Mouse (Mus musculus) lung, postnatal 4 days (tissue): Measurements from ENCODE around the gene Zc3h12c.
A peak's percentile ranks its signal among the peaks of the same experiment; 100 is the strongest.

Experiments
- DNase-seq, 2 experiments: peaks; one replicate each; pipeline ENCODE4 v3.0.0; 2021

The Zc3h12c gene

DNA sequence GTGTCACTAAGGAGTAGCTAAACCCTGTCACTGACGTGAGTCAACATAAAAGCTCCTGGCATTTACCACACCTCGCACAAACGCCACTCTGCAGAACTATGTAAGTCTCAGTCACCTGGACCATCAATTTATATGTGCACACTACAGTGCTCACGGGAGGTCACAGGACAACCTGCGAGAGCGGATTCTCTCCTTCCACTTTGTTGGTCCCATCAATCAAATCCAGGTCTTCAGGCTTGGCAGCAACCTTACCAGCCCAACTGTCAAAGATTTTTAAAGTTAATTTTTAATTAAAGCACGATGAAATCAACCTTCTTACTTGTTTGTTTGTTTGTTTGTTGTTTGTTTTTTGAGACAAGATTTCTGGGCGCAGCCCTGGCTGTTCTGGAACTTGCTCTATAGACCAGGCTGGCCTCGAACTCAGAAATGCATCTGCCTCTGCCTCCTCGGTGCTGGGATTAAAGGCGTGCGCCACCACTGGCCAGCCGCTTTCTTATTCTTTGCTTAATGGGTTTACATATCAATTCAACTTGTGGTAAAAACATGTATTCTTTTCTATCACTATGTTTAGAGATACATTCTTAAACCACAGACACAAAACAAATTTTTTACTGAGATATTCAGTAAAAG is 3.2 kb downstream of the Zc3h12c start:
- DNase-seq, result no peak

GRCm38 (mm10) chr9:52160512-52160911 is 7.9 kb downstream of the Zc3h12c start:
- DNase-seq, result no peak

DNA sequence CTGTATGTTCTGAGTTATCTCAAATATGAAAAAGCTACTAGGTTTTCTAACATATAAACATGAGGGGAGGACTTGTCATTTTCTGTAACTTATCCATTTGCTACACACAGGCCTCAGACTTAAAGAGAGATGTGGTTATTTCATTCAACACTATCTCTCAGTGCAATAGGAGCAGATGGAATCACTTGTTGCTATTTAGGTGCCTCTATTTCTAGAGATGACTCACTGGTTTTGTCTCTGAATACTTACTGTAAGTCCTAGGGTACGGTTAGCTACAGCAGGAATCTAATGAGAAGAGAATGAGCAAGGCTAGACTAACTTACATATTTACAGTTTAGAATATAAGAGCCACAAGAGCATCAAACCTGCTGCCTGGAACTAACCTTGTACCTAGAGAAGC is 9.8 kb downstream of the Zc3h12c start:
- no peak for DNase-seq

DNA sequence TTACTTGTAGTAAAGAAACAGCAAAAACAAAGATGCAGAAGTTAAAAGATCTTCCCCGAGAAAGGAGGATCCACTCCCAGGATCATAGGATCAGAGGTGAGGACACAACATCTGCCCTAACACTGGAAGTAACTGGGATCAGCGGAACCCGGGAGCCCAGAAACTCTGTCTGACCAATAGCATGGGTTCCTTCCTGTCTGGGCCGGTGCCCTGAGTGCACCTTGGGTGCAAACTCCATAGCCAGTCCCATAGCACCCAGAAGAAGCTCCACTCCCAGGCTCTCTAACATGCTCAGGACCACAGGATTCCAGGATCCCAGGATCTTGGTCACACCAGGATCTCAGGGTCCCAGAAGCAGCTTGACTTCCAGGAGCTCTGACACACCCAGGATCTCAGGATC is 13.0 kb downstream of the Zc3h12c start:
- DNase-seq, result no peak

DNA sequence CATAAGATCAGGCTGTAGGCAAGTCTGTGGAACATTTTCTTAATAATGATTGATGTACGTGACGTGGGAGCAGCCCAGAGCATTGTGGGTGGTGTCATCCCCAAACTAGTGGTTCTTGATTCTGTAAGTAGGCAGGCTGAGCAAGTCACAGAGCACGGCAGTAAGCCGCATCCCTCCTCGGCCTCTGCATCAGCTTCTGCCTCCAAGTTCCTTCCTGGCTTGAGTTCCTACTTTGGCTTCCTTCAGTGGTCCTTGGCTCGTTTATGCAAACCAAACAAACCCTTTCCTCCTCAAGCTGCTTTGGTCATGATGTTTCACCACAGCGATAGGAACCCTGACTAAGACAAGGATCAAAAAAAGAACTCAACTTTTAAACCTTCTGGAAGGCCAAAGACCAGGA is 14.1 kb downstream of the Zc3h12c start:
- DNase-seq, result no peak

DNA sequence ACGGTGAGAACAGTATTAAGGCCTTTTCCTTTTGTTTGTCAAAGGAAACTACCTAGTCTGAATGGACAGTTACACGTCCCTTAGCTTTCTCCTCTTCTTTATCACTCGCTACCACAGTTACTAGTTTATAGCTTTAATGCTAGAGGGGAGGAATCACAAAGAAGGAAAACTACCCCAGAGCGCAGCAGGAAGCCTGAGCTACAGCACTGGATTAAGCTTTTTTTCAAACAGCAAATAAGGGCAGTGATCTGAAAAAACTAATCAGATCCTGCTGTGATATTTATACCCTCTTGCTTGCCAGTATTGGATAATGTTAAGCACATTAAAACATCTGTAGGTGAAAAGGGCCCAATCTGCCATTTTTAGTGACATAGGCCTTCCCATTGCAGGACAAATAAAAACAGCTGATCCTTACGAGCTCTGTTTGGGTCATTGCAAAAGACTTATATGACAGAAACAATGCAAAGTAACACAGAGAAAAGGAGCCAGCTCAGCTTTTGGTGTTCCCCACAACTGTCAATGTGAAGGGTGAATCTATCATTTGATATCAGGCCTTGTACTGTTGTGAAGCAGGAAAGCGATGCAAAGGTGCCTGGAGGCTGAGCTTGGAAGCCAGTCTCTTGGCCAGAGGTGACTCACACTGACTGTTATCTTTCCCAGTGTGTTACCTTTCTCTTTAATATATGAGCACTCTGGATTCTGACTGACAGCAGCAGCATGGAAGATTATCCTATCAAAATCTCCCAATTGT is 16.1 kb downstream of the Zc3h12c start:
- no peak for DNase-seq

- DNase-seq, result no peak
These were observed 18.6 kb downstream of the Zc3h12c start for GRCm38 (mm10) chr9:52149768-52150167.

- DNase-seq, result no peak
These were observed 19.1 kb downstream of the Zc3h12c start for GRCm38 (mm10) chr9:52149286-52149685.

GRCm38 (mm10) chr9:52148831-52149230 is 19.5 kb downstream of the Zc3h12c start:
- DNase-seq, result no peak

GRCm38 (mm10) chr9:52148311-52148710 is 20.1 kb downstream of the Zc3h12c start:
- no peak for DNase-seq

GRCm38 (mm10) chr9:52146241-52146640 is 22.1 kb downstream of the Zc3h12c start:
- DNase-seq, result no peak

- DNase-seq, result no peak
These were observed 35.6 kb downstream of the Zc3h12c start for GRCm38 (mm10) chr9:52132771-52133170.

DNA sequence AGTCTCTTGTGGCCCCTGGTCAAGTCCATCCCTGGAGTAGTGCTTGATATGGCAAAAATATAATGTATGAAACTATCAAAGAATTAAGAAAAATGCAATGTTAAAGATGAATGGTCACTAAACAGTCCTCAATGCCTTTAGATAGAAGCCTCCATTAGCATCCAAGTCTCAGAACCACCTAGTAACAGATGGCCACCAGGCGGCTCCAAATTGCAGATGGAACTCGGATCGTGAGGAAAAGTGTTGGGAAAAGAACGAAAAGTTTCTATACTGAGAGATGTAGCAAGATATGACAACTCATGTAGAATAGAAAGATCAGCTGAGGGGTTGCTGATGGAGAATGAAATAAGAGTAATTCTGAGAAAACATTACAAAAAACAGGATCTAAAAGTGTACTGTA is 38.0 kb downstream of the Zc3h12c start:
- peak in 1 of 2 experiments; percentile 20 for DNase-seq

- DNase-seq, result no peak
These were observed 43.1 kb downstream of the Zc3h12c start for GRCm38 (mm10) chr9:52125225-52125624.

DNA sequence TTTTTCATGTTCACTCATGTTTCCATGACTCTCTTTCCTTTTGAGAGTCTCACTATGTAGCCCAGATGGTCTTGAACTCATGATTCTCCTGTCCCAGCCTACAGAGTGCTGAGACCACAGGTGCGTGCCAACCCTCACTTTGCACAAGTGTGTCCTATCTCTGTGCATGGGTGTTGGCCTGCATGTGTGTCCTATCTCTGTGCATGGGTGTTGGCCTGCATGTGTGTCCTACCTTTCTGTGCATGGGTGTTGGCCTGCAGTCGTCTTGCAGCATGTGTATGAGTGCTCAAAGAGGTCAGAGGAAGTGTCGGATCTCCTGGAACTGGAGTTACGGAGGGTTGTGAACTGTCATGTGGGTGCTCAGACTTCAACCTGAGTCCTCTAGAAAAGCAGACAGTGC is 49.2 kb downstream of the Zc3h12c start:
- no peak for DNase-seq

DNA sequence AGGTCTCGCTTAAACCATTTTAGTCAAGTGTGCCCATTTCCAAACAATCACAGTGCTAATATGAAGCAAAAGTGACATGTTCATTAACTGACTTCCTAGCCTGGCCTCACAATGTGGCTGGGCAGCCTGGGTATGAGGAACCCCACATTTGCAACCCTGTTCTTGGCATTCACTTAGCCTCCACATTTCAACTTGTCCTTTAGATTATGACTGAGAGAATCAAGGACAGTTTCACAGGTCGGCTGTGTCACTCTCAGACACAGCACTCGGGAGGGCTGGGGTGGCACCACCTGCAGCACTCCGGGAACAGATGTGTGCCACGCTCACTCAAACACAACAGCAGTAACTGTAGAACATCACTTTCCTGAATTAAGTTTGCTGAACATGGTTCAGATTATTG is 55.3 kb downstream of the Zc3h12c start:
- DNase-seq, result no peak

- no peak for DNase-seq
These were observed 57.6 kb downstream of the Zc3h12c start for GRCm38 (mm10) chr9:52110738-52111137.

GRCm38 (mm10) chr9:52107161-52107560 is 61.2 kb downstream of the Zc3h12c start:
- no peak for DNase-seq

- DNase-seq, result no peak
These were observed 62.9 kb downstream of the Zc3h12c start for GRCm38 (mm10) chr9:52105423-52105822.

GRCm38 (mm10) chr9:52104225-52104615 is 64.2 kb downstream of the Zc3h12c start:
- DNase-seq, result no peak

GRCm38 (mm10) chr9:52103448-52104224 is 64.7 kb downstream of the Zc3h12c start:
- no peak for DNase-seq

DNA sequence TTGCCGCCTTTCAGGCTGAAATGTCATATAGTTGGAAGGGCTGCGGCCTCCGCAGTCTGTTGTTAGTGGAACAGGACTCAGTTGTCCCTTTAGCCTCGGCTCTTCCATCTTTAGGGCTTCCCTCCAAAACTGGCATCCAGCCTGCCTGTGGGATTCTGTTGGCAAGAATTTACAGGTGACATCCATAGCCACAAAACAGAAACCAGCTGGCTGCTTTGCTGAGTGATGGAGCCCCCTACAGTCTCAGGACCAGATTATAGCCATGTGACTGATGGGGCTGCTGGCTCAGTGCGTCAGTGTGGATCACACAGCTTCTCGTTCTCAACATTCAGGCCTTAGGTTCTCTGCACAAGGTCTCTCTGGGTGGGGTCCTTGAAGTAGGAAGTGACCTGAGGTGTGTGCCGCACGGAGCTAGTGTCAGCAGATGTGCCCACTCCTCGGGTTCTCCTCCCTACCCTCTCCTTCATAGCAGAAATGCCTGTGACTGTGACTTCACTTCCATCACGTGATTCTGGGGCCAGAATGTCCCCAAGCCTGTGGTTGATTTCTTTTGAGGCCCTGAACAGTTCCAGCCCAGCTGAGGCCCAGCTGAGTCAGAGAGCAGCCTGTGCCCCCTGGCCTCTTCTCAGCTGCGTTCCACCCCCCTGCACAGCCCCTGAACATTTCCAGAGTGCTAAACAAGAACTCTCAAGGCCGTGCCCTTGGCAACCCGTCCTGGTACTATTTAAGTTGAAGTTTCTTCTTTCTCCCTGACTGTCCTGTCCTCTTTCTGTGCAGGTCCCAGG is 66.1 kb downstream of the Zc3h12c start:
- no peak for DNase-seq

DNA sequence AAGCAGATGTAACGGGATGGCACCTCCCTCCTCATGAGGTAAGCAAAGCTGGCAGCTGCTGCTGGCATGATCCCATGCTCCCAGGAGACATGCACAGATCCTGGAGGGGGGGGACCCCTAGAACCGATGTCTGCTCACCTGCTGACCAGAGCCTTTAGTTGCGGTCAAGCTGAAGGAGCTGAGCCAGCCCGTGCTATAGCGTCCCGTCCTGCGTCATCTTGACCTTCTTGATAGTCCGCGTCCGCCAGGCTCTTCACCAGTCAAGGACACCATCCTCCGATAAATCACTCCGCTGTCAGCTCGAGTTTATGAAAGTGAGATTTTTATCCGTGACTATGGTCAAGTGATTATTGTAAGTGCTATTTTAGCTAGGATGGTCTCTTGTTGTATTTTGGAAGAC is 67.9 kb downstream of the Zc3h12c start:
- DNase-seq, result no peak
